31 mouse cellular contexts compared by ENCODE assay signal in the genomic region with DNA sequence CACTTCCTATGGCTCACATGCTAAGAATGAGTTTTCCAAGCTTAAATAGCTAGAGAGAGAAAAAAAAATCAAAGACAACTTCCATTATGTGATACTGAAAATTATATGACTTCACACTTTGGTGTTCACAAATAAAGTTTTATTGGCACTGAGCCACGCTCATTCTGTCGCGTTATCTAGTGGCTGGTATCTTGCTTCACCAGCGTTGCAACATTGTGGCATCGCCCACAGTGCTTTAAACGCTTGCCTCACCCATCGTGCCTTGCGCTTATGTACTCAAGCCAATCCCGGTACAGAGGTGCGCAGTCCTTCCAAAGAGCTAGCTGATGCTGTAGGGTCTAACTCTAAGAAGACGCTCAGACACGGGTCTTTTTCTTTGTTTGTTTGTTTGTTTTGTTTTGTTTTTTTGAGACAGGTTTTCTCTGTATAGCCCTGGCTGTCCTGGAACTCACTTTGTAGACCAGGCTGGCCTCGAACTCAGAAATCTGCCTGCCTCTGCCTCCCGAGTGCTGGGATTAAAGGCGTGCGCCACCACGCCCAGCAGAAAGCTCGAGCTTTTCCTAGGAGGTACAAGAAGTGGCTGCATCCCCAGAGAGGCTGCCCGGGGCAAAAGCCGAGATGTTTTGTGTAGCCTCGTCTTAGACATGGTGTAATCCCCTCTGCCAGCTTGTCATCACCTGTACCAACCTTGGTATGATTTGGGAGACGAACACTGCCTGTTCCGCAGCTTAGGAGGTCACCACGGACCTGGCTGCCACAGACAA. TPM values are rescaled to one million over a fixed set of nuclear protein-coding genes. Genes with fewer than 3 reads are reported as not detected.
DNase-seq lines count a peak whose midpoint lies in the region; ATAC-seq and TF ChIP-seq lines count a peak whose summit lies in the region.
"Had no signal": no experiment of that assay in that cellular context is flagged by ENCODE, and none has a peak within 500 bp of the region (broad histone marks: within the 10 kb centered on the region; RNA-seq: fewer than 3 reads in every experiment).

No protein-coding gene starts in this region.

- TF ChIP-seq EP300 in stomach, postnatal 0 days (optimal IDR thresholded peaks at IDR 0.05): no peak

- ATAC-seq in liver, embryonic 16.5 days (ENCODE audit: low read depth): peak; percentile 43; the same call in 1 of the 2 replicates
- ATAC-seq in stomach, postnatal 0 days (ENCODE audit: low FRiP score, low TSS enrichment): peak; percentile 56; the same call in 1 of the 2 replicates
- ATAC-seq: activated CD4-positive, CD25-positive, alpha-beta regulatory T cell, adult 4 months; forebrain, embryonic 13.5 days; inflammation-experienced regulatory T-cells, adult 6 months; midbrain, embryonic 15.5 days had no signal

- no peak overlapping the region for H3K4me2 ChIP-seq in liver, embryonic 16.5 days (ENCODE audit: low read depth, low read length)
- no peak overlapping the region for H3K4me2 ChIP-seq in stomach, postnatal 0 days (replicated peaks; ENCODE audit: low read depth)
- H3K4me2 ChIP-seq: embryonic facial prominence, embryonic 13.5 days; forebrain, embryonic 13.5 days; heart, embryonic 13.5 days; hindbrain, embryonic 15.5 days; liver, embryonic 13.5 days; lung, embryonic 14.5 days; midbrain, embryonic 15.5 days had no signal

- peak; percentile 38 for DNase-seq in adrenal gland, postnatal 14 days
- DNase-seq in adrenal gland, adult 2 months: no peak
- peak; percentile 63 for DNase-seq in MEL-GATA-1-ER (ENCODE audit: extremely low read depth, low read depth)
- DNase-seq in stomach, postnatal 0 days (ENCODE audit: low spot score): peak; percentile 56
- DNase-seq in gastrocnemius, postnatal 10 days: no peak
- no peak for DNase-seq in thymus, postnatal 25 days
- DNase-seq in gastrocnemius, postnatal 36 days: no peak
- DNase-seq: adrenal gland, adult 8-10 months; cerebellum, adult 11 months; cerebellum, adult 9-11 months; gastrocnemius, postnatal 14 days; heart, postnatal 10 days; kidney, adult 11 months; kidney, postnatal 14 days; layer of hippocampus, adult 9-11 months; liver, embryonic 13.5 days; lung, embryonic 14.5 days; lung, postnatal 14 days; right cerebral cortex, postnatal 25 days had no signal

- H3K27ac ChIP-seq in liver, embryonic 16.5 days (ENCODE audit: low read length): no peak overlapping the region
- H3K27ac ChIP-seq in stomach, postnatal 0 days (replicated peaks): no peak overlapping the region
- H3K27ac ChIP-seq: embryonic facial prominence, embryonic 13.5 days; forebrain, embryonic 13.5 days; heart, embryonic 13.5 days; hindbrain, embryonic 15.5 days; liver, embryonic 13.5 days; midbrain, embryonic 15.5 days had no signal

- no peak overlapping the region for H3K4me3 ChIP-seq in liver, embryonic 16.5 days (ENCODE audit: low read depth, low read length)
- H3K4me3 ChIP-seq in stomach, postnatal 0 days (ENCODE audit: low read depth, low read length): no peak overlapping the region
- H3K4me3 ChIP-seq: embryonic facial prominence, embryonic 13.5 days; erythroblast, embryonic 14.5 days; forebrain, embryonic 13.5 days; heart, embryonic 13.5 days; hindbrain, embryonic 15.5 days; liver, embryonic 13.5 days; midbrain, embryonic 15.5 days had no signal

- H3K9me3 ChIP-seq in liver, embryonic 16.5 days (replicated peaks; ENCODE audit: control insufficient read depth, low read length): no peaks in the 10 kb centered on the region
- no peaks in the 10 kb centered on the region for H3K9me3 ChIP-seq in stomach, postnatal 0 days (ENCODE audit: control insufficient read depth, low read length)
- H3K9me3 ChIP-seq: embryonic facial prominence, embryonic 13.5 days; forebrain, embryonic 13.5 days; G1E; heart, embryonic 13.5 days; hindbrain, embryonic 15.5 days; liver, embryonic 13.5 days; midbrain, embryonic 15.5 days had no signal

- no peak overlapping the region for H3K9ac ChIP-seq in liver, embryonic 16.5 days (ENCODE audit: low read depth, low read length)
- no peak overlapping the region for H3K9ac ChIP-seq in stomach, postnatal 0 days (ENCODE audit: low read length)
- H3K9ac ChIP-seq: embryonic facial prominence, embryonic 13.5 days; forebrain, embryonic 13.5 days; heart, embryonic 13.5 days; hindbrain, embryonic 15.5 days; liver, embryonic 13.5 days; lung, embryonic 14.5 days; midbrain, embryonic 15.5 days had no signal

- no peaks in the 10 kb centered on the region for H3K27me3 ChIP-seq in liver, embryonic 16.5 days (ENCODE audit: control insufficient read depth, insufficient read depth, low read depth, low read length)
- H3K27me3 ChIP-seq in stomach, postnatal 0 days (ENCODE audit: control insufficient read depth, insufficient read depth, low read length): no peaks in the 10 kb centered on the region
- H3K27me3 ChIP-seq: embryonic facial prominence, embryonic 13.5 days; forebrain, embryonic 13.5 days; heart, embryonic 13.5 days; hindbrain, embryonic 15.5 days; liver, embryonic 13.5 days; midbrain, embryonic 15.5 days had no signal

- WGBS in liver, embryonic 16.5 days (ENCODE audit: insufficient replicate concordance): 63% methylated on average over 24 of the region's 24 CpGs
- 79% methylated on average over 24 of the region's 24 CpGs for WGBS in stomach, postnatal 0 days

- TF ChIP-seq CTCF in stomach, postnatal 0 days (IDR thresholded peaks at IDR 0.05; ENCODE audit: low read depth): no peak

- peaks cover 8% of the 10 kb centered on the region for H3K4me1 ChIP-seq in liver, embryonic 16.5 days (ENCODE audit: control insufficient read depth, low read depth, low read length)
- H3K4me1 ChIP-seq in stomach, postnatal 0 days (replicated peaks; ENCODE audit: control insufficient read depth, insufficient read depth): no peaks in the 10 kb centered on the region
- H3K4me1 ChIP-seq: midbrain, embryonic 15.5 days had no signal

- no peaks in the 10 kb centered on the region for H3K36me3 ChIP-seq in liver, embryonic 16.5 days (ENCODE audit: control insufficient read depth, insufficient read depth)
- H3K36me3 ChIP-seq in stomach, postnatal 0 days (ENCODE audit: control insufficient read depth, insufficient read depth, low read length): no peaks in the 10 kb centered on the region
- H3K36me3 ChIP-seq: embryonic facial prominence, embryonic 13.5 days; G1E; heart, embryonic 13.5 days; hindbrain, embryonic 15.5 days; liver, embryonic 13.5 days; midbrain, embryonic 15.5 days had no signal

- intact Hi-C loops in gastrocnemius, postnatal 36 days (cut with DNase I): no loop called here

RNA-seq across cellular contexts. Expression of a gene that starts 7.4 kb away (rescaled TPM):
- total RNA-seq in adrenal gland, postnatal 14 days (2021): 1.1 TPM in 1 of 2 replicates, not detected in the other
- under 1 TPM; 0.69 to 0.81 TPM for total RNA-seq in adrenal gland, adult 2 months (2021)
- polyA plus RNA-seq in adrenal gland, adult 2 months (2012; rRNA removed): 0.97 and 2.8 TPM in 2 replicates
- polyA plus RNA-seq in liver, embryonic 16.5 days (2015; fragmentation: Nextera tagmentation; extraction: Ambion mirVana): 0.16 and 0.19 TPM in 2 replicates
- polyA plus RNA-seq in stomach, postnatal 0 days (2015; fragmentation: Nextera tagmentation; extraction: Ambion mirVana): 296 and 301 TPM in 2 replicates
- under 1 TPM in 1 of 2 experiments, not detected in 1; 0.56 TPM for total RNA-seq in gastrocnemius, postnatal 10 days (2021)
- total RNA-seq in gastrocnemius, postnatal 36 days (2021): not detected
- total RNA-seq: gastrocnemius, postnatal 14 days; hematopoietic stem cell, adult 5-6 weeks; neutrophil, adult 5-6 weeks had no signal
- polyA plus RNA-seq: erythroblast, embryonic 14.5 days had no signal

RNA-seq across cellular contexts. Expression of a gene that starts 10.1 kb away (rescaled TPM):
- 0.19 and 0.60 TPM in 2 replicates for total RNA-seq in adrenal gland, postnatal 14 days (2021)
- under 1 TPM in 1 of 2 experiments, not detected in 1; 0.14 TPM for total RNA-seq in adrenal gland, adult 2 months (2021)
- 0.48 and 0.80 TPM in 2 replicates for polyA plus RNA-seq in adrenal gland, adult 2 months (2012; rRNA removed)
- polyA plus RNA-seq in liver, embryonic 16.5 days (2015; fragmentation: Nextera tagmentation; extraction: Ambion mirVana): 0.09 and 0.12 TPM in 2 replicates
- polyA plus RNA-seq in stomach, postnatal 0 days (2015; fragmentation: Nextera tagmentation; extraction: Ambion mirVana): 1.9 and 2.3 TPM in 2 replicates
- under 1 TPM; 0.23 to 0.27 TPM for total RNA-seq in gastrocnemius, postnatal 10 days (2021)
- total RNA-seq in gastrocnemius, postnatal 36 days (2021): under 1 TPM in 1 of 2 experiments, not detected in 1; 0.15 TPM
- total RNA-seq: hematopoietic stem cell, adult 5-6 weeks; neutrophil, adult 5-6 weeks had no signal
- polyA plus RNA-seq: erythroblast, embryonic 14.5 days had no signal

RNA-seq across cellular contexts. Expression of a gene that starts 37.4 kb away (rescaled TPM):
- total RNA-seq in adrenal gland, postnatal 14 days (2021): 18.7 and 32.4 TPM in 2 replicates
- total RNA-seq in adrenal gland, adult 2 months (2021): 1 to 10 TPM; 7.4 to 9.4 TPM
- polyA plus RNA-seq in adrenal gland, adult 2 months (2012; rRNA removed): 20.5 and 22.4 TPM in 2 replicates
- polyA plus RNA-seq in liver, embryonic 16.5 days (2015; fragmentation: Nextera tagmentation; extraction: Ambion mirVana): 6.2 and 22.3 TPM in 2 replicates
- polyA plus RNA-seq in stomach, postnatal 0 days (2015; fragmentation: Nextera tagmentation; extraction: Ambion mirVana): 469 and 489 TPM in 2 replicates
- 1 to 10 TPM; 3.7 to 7.4 TPM for total RNA-seq in gastrocnemius, postnatal 10 days (2021)
- 1 to 10 TPM; 2.5 to 3.1 TPM for total RNA-seq in gastrocnemius, postnatal 36 days (2021)

RNA-seq across cellular contexts. Expression of a gene that starts 46.1 kb away (rescaled TPM):
- total RNA-seq in adrenal gland, postnatal 14 days (2021): 1,138 and 1,196 TPM in 2 replicates
- total RNA-seq in adrenal gland, adult 2 months (2021): 100 to 1,000 TPM; 520 to 711 TPM
- polyA plus RNA-seq in adrenal gland, adult 2 months (2012; rRNA removed): 486 and 560 TPM in 2 replicates
- 172 and 201 TPM in 2 replicates for polyA plus RNA-seq in liver, embryonic 16.5 days (2015; fragmentation: Nextera tagmentation; extraction: Ambion mirVana)
- 426 and 435 TPM in 2 replicates for polyA plus RNA-seq in stomach, postnatal 0 days (2015; fragmentation: Nextera tagmentation; extraction: Ambion mirVana)
- total RNA-seq in gastrocnemius, postnatal 10 days (2021): 100 to 1,000 TPM; 182 to 227 TPM
- 100 to 1,000 TPM; 214 to 252 TPM for total RNA-seq in gastrocnemius, postnatal 36 days (2021)

Comparison
In these comparisons a context has a peak if more than half of its experiments do, and no peak if none do; other contexts are left out.
1. DNase-seq: peak in adrenal gland, postnatal 14 days (single experiment), MEL-GATA-1-ER (single experiment) and stomach, postnatal 0 days (single experiment); none in adrenal gland, adult 2 months (single experiment), gastrocnemius, postnatal 10 days (single experiment), thymus, postnatal 25 days (single experiment) and gastrocnemius, postnatal 36 days (0 of 2).